Mouse (Mus musculus) spleen, postnatal 10 days (tissue): ENCODE results near the gene Tuba4a.

Source experiments
- DNase-seq, 2 experiments: peaks; one replicate each; pipeline ENCODE4 v3.0.0; 2021 to 2022; ENCODE audit warnings: low spot score in 2 of 2

Gene Tuba4a

DNA sequence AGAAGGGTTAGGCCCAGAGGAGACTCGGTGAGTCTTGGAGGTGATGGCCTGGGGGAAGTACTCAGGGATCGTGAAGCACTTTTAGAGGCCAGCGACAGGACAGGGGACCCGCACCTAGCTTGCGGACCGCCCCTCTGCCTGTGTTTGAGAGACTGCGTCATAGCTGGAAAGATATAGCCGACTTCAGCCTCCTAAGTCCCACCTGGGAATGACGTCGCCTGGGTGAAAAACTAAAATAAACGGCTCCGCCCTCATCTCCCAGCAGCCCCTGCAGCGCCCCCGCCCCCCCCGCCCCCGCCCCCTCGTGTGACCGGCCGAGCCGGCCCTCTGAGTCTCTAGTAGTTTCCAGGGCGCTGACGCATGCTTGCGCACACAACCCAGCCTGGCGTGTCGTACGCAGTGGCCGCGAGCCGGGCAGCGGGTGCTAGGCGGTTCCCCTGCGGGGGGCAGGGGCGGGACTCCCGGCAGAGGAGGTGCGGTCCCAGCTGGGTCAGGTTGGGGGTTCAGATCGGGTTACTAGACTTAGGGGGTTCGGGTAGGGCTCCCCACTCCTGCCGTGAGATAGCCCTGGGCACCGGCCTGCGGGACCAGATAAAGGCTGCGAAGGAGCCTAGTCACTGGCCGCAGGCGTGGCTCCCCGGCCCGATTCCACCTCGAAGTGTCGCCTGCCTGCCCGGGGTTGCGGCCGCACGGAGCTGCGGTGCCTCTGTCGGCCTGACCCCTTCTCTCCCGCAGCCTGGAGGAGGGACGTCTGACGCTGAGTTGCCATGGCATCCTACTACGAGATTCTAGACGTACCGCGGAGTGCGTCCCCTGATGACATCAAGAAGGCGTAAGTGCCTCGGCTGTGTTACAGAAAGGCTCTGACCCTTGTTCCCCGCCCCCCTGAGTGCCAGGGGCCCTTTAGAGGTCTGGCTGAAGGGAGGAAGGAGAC is 16.7 kb upstream of the Tuba4a start, which contains the start of gene Dnajb2:
Gene Dnajb2, plus strand, starts transcription at position 290 of the 934 bp plus-strand sequence.
- DNase-seq: peak; percentile 91 to 93

DNA sequence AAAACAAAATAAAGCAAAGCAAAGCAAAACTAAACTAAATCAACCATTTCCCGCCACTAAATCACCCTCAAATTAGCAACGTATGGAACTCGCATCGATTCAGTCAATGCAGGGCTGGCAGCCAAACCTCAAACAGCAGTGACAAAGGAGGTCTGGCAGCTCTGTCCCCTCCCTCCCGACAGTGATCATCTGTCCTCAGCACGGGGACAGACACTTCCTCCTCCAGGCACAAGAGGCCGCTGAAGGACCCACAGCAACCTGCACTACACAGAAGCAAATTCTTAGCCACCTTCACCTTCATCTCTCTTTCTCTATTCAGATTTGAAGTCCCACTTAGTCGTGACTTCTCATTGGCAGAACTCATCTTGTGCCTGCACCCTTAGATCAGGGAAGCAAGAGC is 14.9 kb upstream of the Tuba4a start:
- peak; percentile 70 to 84 for DNase-seq

DNA sequence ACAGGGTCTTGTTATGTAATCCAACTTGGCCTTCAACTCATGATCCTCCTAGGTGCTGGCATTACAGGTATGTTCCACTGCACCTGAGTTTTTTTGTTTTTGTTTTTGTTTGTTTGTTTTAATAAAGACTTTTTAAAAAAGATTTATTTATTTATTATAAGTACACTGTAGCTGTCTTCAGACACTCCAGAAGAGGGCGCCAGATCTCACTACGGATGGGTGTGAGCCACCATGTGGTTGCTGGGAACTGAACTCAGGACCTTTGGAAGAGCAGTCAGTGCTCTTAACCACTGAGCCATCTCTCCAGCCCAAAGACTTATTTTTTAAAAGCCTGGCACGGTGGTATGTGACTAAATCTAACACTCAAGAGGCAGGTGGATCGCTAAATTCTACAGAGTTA is 12.8 kb upstream of the Tuba4a start:
- peak in 1 of 2 experiments; percentile 31 for DNase-seq

DNA sequence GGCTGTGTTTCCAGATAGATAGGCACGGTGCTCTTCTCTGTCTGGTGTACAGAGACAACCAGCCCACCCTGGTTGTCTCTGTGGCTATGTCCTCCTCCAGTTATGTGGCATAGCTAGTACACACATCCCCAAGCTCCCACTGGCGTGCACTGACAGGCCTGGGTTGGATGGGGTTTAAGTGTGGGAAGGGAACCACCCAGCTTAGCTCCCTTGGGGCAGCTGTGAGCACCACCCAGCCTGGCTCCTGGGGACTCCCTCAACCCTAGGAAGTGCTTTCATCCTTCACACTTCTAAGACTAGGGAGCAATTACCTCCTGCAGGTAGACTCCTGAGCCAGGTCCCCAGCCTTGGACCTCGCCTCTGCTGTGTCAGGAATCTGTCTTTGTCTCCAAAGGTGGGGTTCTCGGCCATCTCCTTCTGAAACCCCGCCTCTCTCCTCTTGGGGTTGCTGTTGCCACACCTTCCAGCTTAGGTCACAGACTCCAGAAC is 12.0 kb upstream of the Tuba4a start, which contains the start of gene A630095N17Rik:
Gene A630095N17Rik, minus strand, starts transcription at position 439 of the 489 bp plus-strand sequence.
- peak in 1 of 2 experiments; percentile 14 for DNase-seq

DNA sequence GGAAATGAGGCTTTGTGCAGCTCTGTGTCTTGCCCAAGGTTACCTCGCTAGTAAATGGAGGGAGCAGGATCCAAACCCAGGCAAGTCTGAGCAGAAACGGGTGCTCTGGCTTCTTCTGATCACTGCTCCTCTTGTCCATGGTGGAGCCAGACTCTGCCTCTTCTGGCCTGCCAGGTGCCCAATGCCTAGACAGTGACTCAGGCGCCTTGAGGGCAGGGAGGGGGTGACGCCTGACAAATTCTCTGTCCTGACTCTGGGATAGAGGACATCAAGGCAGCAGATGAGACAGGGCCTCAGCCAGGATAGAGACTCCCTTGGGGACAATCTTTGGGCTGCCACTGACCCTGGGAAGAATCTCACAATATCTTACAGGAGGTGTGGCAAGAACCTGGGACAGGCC is 11.6 kb upstream of the Tuba4a start:
- DNase-seq: no peak

DNA sequence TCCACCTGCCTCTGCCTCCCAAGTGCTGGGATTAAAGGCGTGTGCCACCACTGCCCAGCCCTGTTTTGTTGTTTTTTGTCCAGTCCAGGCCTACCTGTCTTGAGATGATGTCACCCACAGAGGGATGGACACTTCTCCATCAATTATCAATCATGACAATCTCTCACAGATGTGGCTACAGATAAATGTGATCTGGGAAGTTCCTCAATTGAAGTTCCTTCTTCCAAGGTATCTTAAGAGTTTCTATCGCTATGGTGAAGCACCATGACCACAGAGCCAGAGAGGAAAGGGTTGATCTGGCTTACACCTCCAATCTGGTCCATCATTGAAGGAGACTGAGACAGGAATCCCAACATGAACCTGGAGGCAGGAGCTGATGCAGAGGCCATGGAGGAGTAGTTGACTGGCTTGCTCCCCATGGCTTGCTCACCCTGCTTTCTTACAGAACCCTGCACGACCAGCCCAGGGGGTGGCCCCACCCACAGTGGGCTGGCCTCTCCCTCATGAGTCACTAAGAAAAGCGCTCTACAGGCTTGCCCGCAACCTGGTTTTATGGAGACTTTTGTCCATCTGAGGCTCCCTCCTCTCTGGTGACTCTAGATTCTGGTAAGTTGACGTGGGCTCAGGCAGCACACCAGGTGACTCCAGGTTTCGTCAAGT is 10.8 kb upstream of the Tuba4a start:
- DNase-seq: peak; percentile 34 to 43

DNA sequence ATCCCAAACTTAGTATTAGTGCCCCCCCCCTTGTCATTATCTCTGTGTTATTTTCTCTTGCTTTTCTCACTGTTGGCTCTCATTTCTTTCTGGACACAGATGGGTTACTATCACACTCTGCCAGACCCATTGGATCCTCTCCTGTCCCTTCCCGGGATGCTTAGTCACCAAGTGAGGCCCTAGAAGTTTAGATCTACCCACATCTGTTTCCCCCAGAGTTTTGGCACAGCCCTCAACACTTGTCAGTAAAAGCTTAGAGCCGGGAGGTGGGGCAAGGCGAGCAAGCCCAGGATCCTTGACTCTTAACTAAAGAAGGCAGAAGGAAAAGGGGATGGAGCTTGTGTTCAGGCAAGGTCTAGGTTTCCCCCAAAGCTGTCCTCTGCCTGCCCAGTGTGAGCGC is 9.5 kb upstream of the Tuba4a start:
- DNase-seq: peak; percentile 33 to 58

DNA sequence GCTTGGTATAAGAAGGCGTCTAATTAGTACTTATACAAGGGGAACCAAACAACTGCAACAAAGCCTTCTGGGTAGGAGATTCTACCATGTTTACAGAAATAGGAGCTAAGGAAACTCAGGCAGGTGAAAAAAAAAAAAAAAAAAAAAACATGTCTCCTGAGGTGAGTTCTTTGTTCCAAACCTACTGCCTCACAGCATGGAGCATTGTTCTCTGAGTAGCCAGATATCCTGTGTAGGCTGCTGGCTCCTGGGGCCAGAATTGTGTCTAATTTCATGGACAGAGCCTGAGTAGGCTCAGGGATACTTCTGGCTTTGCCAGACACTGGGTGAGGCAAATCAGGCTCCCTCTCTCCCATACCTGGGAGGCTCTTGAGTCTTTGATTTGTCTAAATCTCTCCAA is 8.0 kb upstream of the Tuba4a start:
- no peak for DNase-seq

DNA sequence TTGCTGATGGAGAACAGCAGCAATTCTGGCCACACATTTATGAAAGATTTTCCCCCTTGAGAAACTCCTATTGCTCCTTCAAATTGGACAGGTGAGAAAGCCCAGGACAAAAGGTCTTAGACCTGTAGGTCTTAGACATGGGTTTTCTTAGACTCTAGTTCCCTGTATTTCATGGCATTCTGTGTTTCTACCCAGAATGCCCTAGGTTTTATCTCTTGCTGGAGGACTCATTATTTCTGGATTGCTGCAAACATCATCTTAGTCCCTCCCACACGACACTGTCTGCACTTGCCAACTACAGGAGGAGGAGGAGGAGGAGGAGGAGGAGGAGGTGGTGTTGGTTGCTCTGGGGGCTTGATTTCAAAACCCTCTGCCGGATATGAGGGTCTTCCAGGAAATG is 6.5 kb upstream of the Tuba4a start:
- no peak for DNase-seq

DNA sequence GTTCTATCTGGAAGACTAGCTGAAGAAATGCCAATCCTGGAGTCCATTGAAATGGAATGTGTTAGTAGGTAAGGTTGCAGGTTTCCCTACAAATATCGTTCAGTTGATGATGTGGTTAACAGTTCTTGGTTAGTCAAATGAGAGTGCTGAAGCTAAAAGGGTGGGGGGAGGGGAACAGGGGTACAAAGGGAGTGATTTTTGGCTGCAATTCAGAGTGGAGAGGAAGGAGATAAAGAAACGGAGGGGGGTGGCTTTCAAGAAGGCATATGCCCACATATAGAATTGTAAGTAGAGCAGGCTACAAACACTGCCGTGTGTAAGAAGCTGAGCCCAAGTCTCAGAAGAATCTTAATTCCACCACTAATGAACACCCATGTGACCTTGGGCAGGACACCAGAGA is 5.8 kb upstream of the Tuba4a start:
- no peak for DNase-seq

DNA sequence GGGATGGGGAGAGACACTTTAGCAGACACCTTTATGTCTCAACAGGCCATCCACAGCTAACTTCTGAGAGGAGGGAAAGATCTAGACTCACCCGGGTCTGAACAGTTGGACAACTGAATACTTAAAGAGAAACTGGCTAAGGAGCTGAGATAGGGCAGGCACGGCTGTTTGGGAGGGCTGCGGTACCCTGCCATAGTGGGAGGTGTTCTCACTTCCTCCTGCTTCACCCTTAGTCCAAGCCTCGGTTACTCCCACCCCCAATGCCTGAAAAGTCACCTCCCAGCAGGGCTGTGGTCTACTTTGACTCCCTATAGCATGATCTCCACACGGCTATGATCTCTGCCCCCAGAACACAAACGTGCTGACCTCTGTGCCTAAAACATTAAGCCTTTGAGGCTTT is 3.9 kb upstream of the Tuba4a start:
- peak in 1 of 2 experiments; percentile 27 for DNase-seq

DNA sequence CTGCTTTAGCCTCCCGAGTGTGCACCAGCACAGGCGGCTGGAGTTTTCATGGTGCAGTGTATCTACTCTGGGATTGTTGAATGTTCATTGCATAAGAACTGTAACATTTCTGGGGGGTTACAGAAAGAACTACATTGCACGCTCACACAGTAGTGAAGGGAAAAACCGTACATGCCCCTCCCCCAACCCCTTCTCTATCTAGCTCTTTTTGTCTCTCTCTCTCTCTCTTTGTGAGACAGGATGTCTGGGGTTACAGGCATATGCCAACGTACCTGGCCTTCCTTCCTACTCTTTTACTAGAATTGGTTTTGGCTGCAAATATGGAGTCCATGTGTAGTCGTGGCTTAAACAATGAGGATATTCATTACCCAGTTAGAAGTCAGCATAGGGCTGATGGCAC is 3.3 kb upstream of the Tuba4a start:
- DNase-seq: no peak

DNA sequence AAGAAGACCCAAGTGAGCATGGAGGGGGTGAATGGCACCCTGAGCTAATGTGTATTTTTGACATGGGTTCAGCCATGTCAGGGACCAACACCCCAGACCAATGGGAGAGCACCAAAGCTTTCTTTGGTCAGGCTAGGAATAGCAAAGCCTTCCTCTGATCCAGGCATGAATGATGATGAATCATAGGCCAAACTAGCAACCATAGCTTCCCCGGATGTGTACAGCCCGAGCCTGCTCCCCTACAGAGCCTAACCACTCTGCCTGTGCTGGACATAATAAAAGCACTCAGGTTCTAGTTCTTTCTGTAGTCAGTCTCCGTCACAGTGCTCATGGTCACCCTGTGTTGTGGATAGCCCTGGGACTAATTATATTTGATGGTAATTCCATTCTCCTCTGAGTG is 1.9 kb upstream of the Tuba4a start:
- DNase-seq: no peak

DNA sequence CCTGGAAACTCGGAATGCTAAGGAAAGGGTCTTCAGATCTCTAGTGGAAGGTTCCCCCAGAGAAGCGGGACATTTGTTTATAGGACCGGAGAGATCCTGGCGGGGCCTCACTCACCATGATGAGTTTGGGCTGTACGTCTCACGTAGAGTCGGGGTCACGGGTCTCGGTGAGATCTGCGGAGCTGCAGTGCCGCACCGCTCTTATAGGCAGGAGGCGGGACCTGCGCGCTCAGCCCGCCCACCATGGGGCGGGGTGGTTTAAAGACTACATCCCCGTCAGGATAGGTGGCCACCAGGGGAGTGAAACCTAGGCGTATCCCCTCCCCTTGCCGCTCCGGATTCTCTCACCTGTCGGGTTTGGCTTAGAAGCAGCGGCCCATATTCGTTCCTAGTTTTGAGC is 587 bp downstream of the Tuba4a start:
- DNase-seq: peak; percentile 98 to 99

DNA sequence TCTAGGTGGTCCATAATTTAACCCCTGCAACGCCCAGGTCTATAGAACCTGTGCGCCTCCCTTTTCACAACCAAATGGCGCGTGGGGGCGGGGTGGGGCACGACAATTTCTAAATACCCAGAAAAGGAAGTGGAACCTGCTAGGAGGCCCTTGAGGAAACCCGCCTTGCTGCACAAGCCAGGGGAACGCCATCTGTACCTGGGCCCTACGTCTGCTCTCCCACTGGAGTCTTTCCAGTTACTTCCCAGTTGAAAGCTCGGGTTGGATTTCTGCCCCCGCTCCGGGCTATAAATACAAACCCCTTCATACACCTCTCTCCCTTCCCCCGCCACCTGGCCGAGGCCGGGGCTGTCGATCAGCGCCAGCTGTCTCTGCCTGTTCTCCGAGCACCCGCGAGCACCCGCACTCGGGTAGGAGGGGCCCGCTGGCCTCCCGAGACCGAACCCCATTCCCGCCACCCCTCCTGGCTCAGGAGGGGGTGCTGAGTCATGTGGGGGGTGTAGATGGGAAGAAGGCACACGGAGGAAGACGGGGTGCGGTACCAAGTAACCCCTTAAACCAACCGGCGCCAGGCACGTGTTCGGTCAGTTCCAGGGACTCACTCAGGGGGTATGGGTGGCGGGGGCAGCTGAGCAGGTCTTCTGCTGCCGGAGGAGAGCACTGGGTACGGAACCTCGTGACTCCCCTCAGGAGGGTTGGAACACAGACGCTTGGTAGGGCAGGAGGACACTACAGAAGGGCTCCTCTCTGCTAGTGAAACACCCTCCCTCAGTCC is 1.3 kb downstream of the Tuba4a start:
- peak; percentile 76 to 85 for DNase-seq

DNA sequence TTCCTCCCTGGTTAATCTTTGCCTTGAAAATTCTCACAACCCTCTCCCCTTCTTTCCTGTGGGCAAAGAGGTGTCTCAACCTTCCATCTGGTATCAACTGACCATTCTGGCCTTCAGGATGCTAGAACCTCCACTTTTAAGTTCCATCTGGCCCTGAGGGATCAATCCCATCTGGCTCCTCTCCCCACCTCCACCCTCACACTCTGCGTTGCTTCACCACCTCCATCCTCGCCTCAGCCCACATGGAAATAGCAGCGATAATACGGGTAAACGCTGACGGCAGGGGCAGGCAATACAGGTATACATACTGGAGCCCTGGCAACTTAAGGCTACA is 1.8 kb downstream of the Tuba4a start:
- no peak for DNase-seq

DNA sequence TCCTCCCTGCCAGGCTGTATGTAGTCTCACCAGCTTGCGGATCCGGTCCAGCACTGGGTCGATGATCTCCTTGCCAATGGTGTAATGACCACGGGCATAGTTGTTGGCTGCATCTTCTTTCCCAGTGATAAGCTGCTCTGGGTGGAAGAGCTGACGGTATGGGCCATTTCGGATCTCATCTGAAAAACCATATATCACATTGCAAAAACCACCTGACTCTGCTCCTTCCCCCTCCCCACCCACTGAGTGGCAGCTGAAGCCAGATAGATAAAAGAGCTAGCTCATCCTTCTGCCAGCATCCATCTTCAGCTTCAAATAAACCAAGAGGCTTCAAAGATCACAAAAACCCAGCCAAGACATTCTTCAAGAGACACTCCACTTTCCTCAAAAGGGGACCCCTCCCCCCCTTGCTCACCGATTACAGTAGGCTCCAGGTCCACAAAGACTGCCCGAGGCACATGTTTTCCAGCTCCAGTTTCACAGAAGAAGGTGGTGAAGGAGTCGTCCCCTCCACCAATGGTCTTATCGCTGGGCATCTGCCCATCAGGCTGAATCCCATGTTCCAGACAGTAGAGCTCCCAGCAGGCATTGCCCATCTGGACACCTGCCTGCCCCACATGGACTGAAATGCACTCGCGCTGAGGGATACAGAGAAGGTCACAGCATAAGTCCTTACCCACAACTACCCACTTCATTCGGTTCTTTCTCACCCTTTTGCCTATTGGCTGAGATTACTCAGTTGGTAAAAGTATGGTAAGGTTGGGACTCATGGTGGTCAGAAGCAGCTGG is 2.7 kb downstream of the Tuba4a start:
- DNase-seq: peak; percentile 52 to 70

DNA sequence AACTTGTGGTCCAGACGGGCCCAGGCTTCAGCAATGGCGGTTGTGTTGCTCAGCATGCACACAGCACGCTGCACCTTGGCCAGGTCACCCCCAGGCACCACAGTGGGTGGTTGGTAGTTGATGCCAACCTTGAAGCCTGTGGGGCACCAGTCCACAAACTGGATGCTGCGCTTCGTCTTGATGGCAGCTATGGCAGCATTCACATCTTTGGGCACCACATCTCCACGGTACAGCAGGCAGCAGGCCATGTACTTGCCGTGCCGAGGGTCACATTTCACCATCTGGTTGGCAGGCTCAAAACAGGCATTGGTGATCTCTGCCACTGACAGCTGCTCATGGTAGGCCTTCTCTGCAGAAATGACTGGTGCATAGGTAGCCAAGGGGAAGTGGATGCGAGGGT is 3.9 kb downstream of the Tuba4a start:
- no peak for DNase-seq

DNA sequence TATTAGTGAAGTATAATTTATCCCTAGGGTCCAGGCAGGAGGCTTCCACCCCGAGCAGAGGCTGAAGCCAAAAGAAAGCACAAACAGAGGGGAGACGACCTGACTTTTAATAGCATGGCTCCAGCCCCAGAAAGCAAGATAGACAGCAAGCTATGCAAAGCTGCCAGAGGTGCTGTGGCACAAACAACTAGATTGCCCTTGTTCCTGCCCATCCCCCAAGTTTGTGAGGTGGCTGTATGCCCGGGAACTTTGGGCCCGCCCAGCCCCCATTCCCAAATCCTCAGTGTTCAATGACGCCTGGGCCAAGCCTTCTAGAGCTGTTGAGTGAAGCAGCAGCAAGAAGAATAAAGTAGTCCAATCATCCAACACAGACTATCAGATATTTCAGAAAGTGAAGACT is 4.8 kb downstream of the Tuba4a start:
- DNase-seq: no peak

DNA sequence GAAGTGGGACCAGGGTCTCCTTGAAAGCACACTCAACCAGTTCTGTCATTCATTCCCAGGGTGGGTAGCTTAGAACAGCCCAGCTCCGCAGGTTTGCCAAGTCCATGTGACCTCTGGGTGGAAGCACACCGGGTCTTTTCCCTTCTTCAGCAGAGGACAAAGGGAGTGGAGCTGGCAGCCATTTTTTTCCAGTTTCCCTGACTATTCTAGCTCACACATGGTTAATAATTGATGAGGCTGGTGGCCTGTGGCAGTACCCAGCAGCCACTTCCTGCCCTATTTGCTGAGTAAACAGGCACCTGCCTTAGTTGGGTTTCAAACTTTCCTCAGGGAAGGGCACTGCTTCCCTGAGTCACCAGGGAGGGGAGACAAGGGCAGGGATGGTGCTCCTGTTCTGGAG is 5.2 kb downstream of the Tuba4a start:
- no peak for DNase-seq

DNA sequence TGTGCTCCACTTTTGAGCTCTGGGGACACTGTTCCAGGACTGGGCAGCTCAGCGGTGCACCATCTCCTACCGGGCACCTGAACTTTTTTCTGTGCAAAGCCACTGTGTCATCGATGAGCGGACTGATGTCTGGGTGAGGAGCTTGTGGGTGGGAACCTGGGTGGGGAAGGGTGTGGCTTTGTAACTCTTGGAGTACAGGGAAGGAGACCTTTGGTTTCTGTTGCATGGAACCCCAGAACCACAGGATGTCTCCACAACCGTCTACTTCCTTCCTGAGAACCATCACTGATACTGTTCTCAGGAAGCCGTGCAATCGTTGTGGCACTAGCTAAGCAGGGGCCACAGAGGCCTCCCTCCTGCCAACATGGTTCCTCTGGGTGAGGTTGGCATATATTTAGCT is 6.6 kb downstream of the Tuba4a start:
- DNase-seq: peak in 1 of 2 experiments; percentile 45
